Mouse (Mus musculus): ENCODE results near the gene Imp4.

GRCm38 (mm10) chr1:34439961-34440630, 445 bp downstream of the Imp4 start:
- no peak for TF ChIP-seq GATA1 (IDR thresholded peaks at IDR 0.05; ENCODE audit: low read length)
- TF ChIP-seq TAL1 (IDR thresholded peaks at IDR 0.05; ENCODE audit: low read length) = no peak
